Mouse (Mus musculus) B cell, adult 2 months (primary cell): ENCODE measurements around the gene Uroc1.

Experiments used
- DNase-seq, 2 experiments: peaks; one replicate each; pipeline ENCODE4 v3.0.0; 2022

The Uroc1 gene

DNA sequence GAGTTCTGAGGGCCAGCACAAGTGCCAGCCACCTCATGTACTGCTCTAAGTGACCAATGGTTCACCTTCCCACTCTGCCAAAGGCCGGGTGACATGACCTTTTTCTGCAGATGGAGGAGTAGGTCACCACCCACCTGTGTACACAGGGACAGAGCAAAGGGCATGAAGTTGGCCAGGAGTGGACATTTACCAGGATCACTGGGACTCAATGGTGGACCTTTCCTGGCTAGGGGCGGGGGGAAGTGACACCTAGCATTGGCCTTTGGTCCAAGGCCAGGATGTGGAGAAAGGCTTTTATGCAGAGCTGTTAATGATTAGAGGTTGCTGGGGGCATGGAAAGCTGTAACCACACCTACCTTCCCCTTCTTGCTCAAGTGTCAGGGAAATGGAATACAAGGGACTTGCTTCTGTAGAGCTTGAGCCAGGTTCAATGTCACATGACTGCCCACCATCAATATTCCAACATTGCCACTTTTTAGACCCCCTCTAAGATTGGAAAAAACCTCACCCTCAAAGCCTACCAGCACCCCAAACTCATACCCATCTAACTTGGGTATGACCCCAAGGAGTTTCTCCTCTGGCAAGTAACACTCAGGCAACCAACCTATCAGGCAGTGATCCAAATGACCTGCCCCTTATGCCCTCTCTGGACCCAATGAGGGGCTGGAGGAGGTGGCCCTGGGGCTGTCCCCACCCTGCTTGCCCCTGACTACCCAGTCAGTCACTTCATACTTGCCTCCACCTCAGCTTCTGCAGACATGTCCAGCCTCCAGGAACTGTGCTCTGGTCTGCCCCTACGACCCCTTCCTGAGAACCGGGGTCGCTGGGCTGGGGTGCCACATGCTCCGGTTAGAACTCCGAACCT, at the start of gene Uroc1:
Uroc1 (plus strand) TSS at position 724 of the 865 bp plus-strand sequence.
- no peak for DNase-seq

DNA sequence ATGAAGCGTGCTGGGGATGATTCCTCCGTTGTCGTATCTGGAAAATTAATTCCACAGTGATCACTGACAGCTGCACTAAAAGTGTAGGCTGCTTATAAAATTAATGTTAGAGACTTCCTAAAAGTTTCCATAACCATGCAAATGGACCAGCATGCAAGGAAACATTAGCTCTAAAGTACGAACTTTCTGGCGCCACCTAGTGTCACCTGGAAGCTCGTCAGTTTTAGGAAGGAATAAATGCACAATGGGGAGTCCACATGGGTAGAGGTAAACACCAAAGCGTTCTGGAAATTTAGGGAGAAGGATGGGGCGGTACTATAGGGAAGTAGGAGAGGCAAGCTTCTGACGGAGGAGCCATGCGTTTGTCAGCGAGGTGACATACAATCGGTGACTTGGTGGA, 44.8 kb upstream of the Uroc1 start:
- no peak for DNase-seq

DNA sequence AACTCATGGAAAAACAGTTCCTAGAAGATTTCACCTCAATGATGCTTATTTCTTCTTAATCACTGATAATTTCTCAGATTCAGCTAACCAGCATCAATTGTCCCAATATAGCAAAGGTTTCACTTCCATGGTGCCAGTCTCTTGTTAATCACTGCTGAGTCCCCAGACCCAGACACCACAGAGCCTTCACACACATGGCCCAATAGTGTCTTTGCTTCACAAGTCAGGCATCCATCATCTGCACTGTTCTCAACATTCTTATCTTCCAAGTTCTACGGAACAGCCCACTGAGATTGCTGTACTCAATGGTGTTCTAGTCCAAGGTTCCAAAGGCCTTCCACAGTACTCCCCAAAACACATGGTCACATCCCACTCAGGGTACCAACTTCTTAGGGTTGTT, 32.2 kb upstream of the Uroc1 start, which contains the start of gene BC048671:
BC048671 (plus strand) TSS at position 301 of the 400 bp plus-strand sequence.
- no peak for DNase-seq

DNA sequence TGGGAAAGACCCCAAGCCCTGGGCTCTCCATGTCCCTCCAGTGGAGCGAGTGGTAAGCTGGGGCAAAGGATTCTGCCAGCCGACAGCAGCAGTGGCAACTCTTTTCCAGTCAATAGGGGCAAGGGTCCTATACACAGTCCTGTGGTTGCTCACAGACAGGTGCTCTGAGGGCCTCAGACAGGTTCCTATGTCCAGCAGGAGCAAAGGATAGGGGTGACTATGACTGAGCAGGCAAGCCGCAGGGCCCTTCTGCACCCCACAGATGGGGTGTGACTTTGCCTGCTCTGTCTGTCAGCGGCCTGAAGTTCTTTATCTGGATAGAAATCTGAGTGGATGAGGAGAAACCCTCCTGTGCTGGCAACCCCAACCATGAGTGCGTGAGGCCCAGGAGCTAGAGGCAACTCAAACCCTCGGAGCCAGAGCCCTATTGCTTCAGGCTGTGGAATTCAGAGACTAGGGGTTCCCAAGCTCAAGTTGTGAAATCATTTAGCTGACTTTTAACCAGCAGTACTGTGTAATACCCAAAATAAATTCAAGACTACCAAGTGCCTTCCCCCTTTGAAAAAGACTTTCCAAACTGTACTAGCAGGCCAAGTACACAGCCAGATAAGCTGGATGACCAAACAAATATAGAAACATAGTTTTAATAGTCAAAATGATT, 26.6 kb upstream of the Uroc1 start:
- DNase-seq = no peak

DNA sequence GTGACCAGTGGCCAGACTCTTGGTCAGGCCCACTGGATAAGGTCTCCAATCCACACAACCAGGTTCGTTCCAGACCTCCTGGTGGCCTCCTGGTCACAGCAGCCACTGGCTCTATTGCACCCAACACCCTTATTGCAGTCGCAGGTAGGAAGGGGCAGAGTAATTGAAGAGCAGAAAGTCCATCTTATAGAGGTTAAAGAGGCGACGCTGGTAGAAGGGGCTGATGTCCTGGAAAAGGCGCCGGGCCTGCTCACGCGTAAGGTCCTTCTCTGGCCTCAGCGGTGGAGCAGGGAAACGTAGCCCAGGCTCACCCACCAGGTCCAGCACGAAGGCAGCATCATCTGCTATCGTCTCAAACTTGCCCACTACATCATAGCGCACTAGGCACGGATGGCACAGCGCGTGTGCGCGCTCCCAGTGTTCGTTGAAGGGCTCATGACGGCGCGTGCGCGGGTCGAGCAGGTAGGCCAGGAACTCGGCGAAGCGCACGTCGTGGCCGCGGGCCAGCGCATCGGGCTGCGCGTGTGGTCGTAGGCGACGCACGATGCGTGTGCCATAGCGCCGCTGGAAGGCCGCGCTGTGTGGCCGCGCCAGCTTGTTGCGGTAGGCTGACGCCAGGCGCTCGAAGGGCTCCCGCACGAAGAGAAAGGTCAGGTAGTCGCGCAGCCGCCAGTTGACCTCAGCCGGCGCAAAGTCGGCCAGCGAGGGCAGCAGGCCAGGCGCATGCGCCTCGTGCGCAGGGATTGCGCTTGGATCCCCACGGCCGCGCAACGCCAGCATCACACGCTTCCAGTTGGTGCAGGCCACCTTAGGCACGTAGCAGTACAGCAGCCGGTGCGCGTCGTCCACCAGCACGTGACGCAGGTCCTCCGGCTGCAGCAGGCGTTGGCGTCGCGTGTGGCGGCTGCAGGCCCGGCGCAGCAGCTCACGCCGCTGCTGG, 24.0 kb upstream of the Uroc1 start:
- no peak for DNase-seq

DNA sequence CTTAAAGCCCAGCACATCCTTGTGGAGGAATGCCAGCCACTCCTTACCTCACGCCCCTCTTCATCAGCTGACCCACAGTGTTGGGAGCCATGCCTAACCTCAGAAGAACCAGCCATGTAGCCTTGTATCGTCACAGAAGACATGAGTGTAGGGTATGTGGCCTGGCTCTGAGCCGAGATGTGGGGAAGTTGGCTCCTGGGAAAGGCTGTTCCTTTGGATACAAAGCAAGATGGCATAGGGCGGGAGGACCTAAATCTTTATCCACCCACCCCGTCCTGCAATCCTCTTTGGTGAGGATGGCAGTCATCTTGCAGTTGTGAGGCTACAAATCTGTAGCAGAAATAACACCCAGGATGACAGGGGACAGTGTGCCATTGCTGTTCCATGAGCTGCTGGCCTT, 17.1 kb upstream of the Uroc1 start:
- DNase-seq = no peak

DNA sequence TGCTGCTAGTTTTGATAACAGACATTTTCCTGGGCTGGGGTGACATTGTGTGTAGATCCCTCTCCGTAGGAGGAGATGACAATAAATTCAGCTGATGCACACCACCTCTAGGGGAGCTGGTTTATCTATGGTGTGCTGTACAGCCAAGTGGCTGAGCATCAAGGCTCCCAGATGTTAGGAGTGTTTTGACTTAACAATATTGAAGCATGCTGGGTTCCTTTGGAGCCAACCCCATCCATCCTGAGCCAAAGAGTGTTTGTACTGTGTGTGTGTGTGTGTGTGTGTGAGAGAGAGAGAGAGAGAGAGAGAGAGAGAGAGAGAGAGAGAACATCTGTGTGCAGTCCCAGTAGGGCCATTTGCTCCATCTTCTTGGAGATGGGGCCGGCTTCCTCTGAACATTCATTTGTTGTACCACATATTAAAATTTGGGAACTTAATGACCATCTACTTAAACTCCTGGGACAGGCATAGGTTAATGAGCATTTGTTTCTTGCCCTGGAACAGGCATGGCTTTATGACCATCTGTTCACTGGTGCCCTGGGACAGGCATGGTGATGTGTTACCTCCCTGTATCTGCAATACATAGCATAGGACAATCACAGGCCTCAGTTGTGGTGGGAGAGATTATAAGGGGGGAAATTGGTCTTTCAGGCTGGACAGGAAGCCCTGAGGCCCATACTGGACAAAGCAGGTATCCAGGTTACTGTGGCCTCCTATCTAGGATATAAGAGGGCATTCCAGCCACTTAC, 15.4 kb upstream of the Uroc1 start:
- no peak for DNase-seq

DNA sequence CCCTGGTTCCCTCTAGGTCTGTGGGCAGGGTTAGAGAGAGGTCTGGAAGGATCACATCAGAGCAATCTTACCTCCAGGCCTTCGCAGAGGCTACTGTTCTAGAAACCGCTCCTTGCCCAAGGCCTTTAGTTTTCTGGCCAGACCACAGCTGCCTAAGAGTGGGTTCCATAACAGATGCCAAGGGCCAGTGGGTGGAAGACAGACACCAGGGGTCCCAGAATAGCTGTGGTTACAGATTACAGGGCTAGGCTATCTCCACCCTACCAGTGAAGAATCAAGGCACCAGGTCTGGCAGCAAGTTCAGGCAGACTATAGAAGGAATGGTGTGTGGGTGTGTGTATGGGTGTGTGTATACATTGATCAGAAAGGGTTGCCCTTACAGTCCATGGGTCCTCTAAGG, 14.1 kb upstream of the Uroc1 start:
- no peak for DNase-seq

DNA sequence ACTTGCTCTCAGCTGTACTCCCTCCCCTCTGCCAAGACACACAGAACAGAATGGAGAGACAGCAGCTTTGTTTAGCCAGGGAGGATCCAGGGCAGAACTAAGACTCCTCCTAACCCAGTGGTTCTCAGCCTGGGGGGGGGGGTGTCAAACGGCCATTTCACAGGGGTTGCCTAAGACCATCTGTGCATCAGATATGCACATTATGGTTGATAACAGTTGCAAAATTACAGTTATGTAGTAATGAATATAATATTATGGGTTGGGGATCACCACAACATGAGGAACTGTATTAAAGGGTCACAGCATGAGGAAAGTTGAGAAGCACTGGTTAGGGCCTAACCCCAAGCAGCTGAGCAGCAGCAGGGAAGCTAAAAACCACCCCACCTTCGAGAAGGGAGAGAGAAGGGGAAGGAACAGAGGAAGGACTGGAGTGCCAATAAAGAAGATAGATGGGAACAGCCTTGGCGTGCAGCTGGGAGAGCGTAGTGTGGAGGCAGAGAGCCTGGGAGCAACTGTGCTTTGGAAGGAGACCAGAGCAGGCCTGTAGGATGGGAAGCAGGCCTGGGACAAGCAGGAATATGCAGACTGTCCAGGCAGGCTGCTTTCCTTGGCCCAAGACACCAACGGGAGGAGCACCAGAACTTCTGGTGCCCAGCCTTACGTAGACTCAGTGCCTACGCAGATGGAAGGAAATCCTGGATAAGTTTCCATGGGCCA, 13.5 kb upstream of the Uroc1 start:
- DNase-seq = no peak

DNA sequence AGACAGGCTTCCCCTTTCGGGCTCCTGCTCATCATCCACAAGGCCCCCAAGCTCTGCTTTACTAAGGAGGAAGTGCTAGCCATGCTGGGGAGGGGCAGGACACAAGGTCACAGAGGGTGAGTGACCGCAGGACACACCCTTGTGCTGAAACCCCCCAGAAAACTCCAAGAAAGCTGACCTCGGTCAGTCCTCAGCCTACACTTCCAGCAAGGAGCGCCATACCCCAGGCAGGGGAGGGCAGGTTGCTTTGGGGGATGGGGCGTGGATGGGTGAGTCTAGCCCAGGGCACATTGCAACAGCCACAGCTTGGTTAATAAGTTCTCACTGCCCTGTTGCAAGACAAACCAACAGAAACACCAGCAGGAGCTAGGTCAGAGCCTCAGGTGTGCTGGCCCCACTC, 12.7 kb upstream of the Uroc1 start:
- DNase-seq = no peak

DNA sequence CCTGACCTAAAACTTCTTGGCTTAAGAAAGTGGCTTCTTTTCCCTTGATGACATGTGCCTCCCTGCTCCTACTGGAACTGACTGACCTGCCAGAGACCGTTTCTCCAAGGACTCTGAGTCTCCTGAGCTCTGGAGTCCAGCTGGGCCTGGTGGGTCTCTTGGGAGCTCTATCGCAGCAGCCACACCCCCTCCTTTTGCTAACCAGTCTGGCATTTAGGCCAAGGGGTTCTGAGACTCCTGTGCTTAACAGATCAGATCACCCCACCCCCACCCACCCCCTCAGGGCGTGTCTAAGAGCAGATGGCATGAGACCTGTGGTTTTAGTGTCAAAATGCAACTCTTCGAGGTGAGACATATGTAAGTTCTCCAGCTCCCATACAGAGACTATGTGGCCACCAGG, 11.3 kb upstream of the Uroc1 start:
- DNase-seq = no peak

DNA sequence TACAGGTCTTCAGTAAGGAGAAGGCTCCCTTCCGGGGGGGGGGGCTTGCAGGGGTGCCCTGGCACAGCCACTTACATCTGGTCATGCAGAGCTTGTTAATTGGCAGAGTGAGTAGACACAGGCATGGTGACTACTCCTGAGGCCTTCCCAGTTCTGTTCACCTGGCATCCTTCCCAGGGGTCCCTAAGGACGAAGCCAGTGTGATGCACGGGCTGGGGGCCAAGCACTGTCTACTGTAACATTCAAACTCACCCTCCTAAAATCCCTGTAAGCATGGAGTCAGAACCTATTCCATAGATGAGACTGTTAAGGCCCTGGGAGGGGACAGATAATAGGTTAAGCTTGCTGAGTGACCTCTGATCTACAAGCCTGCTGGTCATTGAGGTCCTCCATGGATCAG, 9.1 kb upstream of the Uroc1 start:
- no peak for DNase-seq

DNA sequence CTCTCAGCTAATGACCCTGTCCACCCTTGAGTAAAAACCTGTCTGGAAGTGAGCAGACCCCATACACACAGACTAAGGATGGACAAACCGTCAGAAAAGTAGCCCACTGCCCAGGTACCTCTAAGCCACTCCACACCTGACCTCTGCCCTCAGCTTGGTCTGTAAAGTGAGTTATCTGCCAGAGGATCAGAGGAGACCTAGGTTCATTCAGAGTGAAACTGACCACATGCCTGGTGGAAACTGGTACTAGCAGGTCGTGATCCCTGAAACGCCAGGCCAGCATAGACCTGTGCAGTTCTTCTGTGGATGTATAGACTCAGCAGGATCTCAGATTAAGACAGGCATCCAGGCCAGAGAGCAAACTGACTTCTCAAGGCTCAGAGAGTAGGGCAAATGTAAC, 8.6 kb upstream of the Uroc1 start:
- DNase-seq = no peak

DNA sequence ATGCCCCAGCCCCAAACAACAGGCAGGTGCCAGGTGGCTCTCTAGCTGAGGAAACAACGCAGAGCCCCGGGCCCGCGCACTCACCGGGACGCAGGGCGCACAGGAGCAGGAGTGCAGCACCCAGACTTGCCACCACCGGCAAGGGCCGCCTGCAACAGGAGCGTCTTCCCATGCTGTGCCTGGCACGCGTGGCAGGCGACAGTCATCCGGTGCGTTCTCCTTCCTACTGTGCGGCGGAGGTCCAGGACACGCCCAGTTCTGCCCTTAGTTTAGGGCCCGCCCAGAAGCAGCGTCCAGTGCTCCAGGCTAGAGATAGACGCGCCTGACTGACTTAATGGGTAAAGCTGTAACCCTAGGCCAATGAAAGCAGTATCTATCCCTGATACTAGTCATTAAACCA, 8.1 kb upstream of the Uroc1 start, which contains the start of gene Chst13:
Chst13 (minus strand) TSS at position 195 of the 400 bp plus-strand sequence.
- no peak for DNase-seq

DNA sequence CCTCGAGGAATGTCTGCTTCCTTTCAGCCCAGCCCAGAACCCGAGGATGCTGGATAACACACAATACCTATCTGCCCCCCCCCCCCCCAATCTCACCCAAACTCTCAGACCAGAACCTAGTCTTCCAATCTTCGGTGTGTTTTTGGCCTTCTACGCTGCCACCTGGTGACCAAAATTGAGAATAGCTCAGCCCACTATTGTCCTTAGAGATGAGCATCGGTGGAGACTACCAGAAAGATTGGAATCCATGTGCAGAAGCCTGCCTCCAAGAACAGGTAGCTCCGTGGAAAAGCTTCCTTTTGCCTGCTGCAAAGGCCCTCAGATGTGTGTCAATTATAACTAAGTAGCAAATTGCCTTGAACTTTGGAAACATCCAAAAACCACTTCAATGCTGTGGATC, 5.4 kb upstream of the Uroc1 start:
- no peak for DNase-seq

DNA sequence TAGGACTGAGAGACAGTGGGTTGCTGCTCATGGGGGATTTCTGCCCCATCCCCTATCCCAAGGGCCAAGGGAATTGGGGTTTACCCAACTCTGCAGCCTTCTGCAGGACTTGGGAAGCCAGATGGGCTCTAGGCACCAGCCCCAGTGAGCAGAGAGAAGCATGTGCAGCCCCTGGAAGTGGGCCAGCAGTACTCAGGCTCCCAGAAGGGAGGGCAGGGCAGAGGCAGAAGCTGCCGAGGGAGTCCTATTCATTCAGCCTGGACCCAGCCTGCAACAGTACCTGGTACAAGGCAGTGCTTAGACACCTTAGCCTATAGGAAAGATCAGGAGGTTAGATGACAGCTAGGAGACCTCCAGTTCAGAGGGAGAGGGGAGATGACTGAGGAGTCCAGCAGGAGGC, 3.1 kb upstream of the Uroc1 start:
- DNase-seq = no peak

DNA sequence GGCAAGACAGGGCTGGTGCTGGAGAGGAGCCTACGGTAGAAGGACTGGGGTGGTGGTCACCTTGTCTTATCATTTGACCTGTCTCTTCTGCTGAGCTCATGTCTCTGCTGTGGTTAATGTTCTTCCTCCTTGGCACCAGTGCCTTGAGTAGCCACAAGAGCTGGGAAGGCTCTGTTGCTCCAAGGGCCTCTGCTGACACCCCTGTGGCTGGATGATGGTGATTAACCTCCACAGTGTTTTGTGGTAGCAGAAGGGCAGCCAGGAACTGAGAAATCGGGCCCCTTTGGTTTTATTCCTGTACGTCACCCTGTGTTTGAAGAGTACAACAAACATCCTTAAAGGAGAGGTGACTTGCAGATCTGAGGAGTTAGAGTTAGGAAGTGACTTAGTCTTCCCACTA, 1.2 kb downstream of the Uroc1 start:
- DNase-seq = no peak

DNA sequence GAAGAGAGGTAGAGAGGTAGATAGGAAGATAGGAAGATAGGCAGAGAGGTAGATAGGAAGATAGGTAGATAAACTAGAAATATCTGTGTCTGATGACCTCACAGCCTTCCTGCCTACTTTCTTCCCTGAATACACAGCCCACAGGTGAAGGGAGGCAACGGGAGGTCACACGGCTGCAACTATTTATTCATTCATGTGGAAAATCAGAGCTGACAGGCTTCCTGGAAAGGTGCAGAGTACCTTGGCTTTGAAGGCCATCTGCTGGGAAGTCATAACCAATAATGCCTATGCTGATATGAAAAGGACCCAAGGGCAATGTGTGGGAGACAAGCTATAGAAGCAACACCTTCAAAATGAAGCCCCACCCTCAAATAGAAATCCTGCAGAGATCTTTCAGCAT, 9.3 kb downstream of the Uroc1 start:
- no peak for DNase-seq

DNA sequence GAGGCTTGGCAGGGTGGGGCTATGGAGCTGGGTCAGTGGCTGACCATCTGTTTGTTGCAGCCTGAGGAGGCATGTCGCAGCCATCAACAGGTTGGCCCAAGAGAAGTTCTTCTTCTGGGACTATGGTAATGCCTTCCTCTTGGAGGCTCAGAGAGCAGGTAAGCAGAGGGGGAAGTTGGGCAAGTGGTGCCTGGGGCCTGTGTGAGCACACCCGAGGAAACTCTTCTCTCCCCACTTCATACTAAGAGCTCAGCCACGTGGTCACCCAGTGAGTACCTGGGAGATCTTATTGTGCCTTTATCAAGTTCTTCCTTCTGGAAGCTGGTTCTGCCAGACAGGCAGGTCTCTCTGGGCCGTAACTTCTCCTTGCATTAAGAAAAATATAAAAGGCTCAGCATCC, 14.1 kb downstream of the Uroc1 start:
- DNase-seq = no peak

DNA sequence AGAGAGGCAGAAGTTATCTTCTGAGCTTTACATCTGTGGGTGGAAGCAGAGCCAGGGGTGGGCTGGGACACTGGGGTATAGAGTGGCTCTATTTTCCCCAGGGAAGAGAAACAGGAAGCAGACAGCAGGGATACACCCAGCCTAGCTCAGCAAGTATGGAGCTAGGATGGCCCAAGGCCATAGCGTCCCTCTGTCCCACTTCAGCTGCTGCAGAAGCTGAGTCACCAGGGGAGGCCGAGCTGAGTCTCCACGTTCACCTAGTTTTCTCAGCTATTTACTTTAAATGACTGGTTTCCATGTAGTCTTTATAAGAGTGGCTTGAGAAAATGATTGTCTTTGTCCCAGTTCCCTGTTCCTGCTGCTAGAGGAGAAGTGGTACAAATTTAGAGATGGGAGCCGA, 15.4 kb downstream of the Uroc1 start:
- no peak for DNase-seq

DNA sequence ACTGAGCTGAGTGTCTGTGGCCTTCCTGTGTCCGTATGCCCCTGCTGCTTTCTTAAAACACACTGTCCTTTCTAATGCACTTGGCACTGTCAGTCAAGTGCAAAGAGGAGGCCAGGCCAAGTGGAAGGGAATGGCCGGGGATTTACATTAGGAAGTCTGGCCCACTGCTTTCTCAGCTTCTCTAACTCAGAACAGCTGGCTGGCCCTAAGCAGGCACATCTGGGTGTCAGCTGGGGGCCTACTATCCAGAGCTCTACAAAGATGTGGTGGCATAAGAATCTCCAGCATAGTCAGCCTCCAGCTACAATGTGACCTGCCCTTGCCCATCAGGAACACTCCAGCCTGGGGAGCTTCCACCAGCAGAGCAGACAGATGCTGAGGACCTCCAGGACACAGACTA, 16.9 kb downstream of the Uroc1 start:
- no peak for DNase-seq

DNA sequence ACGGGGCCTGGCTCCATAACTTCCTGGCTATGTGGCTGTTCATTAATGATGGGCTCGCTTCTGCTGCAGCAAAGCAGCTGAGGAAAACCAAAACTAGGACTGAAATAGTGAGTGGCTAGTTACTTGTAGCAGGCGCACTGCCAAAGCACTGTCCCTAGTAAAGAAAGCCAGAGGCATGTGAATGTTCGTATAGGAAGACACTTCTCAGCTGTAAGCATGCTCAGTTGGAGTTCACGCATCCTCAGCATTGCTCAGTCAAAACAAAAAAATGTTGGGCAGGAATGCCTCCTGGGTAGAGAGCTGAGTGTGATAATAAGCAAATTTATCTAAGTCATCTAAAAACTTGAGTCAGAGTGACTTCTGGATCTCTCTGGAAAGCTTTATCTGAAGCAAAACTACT, 25.1 kb downstream of the Uroc1 start:
- no peak for DNase-seq
